Mouse (Mus musculus) liver, embryonic 13.5 days (tissue): ENCODE data around the gene Oit3. TPM values are rescaled to one million over a fixed set of nuclear protein-coding genes. Genes with fewer than 3 reads are reported as not detected.
"Not testable (repeated sequence)": the region's sequence is repeated elsewhere in the genome, so short reads cannot be mapped to it uniquely, and the experiment has no call there.

Experiments used
- ATAC-seq: fragments of 200-750 bp; cut with Nextera tagmentation; 2 replicates; pipeline ENCODE4 v1.8.0; 2017; ENCODE audit warnings: low read depth, mild to moderate bottlenecking, moderate number of reproducible peaks, moderate library complexity
- DNase-seq: peaks from one replicate; pipeline ENCODE4 v3.0.0; 2022
- H3K27ac ChIP-seq: fragments of 300-500 bp; sonication (generic); 2 replicates; pipeline ENCODE4 v1.5.1; 2015; ENCODE audit warnings: moderate library complexity, mild to moderate bottlenecking, inconsistent platforms
- H3K27me3 ChIP-seq: fragments of 300-500 bp; sonication (generic); 2 replicates; pipeline ENCODE4 v1.6.1; 2015; ENCODE audit warnings: mild to moderate bottlenecking, inconsistent platforms
- H3K36me3 ChIP-seq: fragments of 300-500 bp; sonication (generic); 2 replicates; pipeline ENCODE4 v1.6.1; 2015; ENCODE audit warnings: mild to moderate bottlenecking, inconsistent platforms
- H3K4me1 ChIP-seq: fragments of 300-500 bp; sonication (generic); replicated peaks from 2 replicates; pipeline ENCODE4 v1.6.1; 2015; ENCODE audit warnings: inconsistent platforms
- H3K4me2 ChIP-seq: fragments of 300-500 bp; sonication (generic); 2 replicates; pipeline ENCODE4 v1.6.1; 2015; ENCODE audit warnings: inconsistent platforms, mild to moderate bottlenecking, moderate library complexity
- H3K4me3 ChIP-seq: fragments of 300-500 bp; sonication (generic); replicated peaks from 2 replicates; pipeline ENCODE4 v1.5.1; 2015; ENCODE audit warnings: mild to moderate bottlenecking, inconsistent platforms
- H3K9ac ChIP-seq: fragments of 300-500 bp; sonication (generic); 2 replicates; pipeline ENCODE4 v1.6.1; 2015; ENCODE audit warnings: mild to moderate bottlenecking, inconsistent platforms
- H3K9me3 ChIP-seq: fragments of 300-500 bp; sonication (generic); replicated peaks from 2 replicates; pipeline ENCODE4 v1.6.1; 2016; ENCODE audit warnings: inconsistent platforms
- WGBS: fragments of 180-500 bp; shearing (Covaris S2); methylation state at CpG from one replicate; pipeline ENCODE4 v1.1.7; 2015; ENCODE audit not compliant: insufficient replicate concordance; 5-methylcytosine and 5-hydroxymethylcytosine counted together
- polyA plus RNA-seq: library from polyadenylated mRNA; unstranded; fragments of >200 nt; fragmentation: Nextera tagmentation; extraction: Ambion mirVana; gene quantifications from 2 replicates; pipeline ENCODE4 v1.2.1, GENCODE M21; 2015

Gene Oit3
- polyA plus RNA-seq, 1 experiment from 2014 or later = 22.1 TPM

GRCm38 (mm10) chr10:59395461-59395860 is 46.1 kb downstream of the Oit3 start, which contains the start of gene Gm10273:
TSS of gene Gm10273 (plus strand) at chr10:59395632.
- H3K27me3 ChIP-seq, ATAC-seq, H3K4me3 ChIP-seq, H3K9ac ChIP-seq, H3K36me3 ChIP-seq, H3K27ac ChIP-seq, H3K4me1 ChIP-seq, H3K9me3 ChIP-seq, DNase-seq, H3K4me2 ChIP-seq: not testable (repeated sequence)
- whole genome bisulfite sequencing = 88% methylated on average over 12 of the region's 25 CpGs

- no peak overlapping the region for H3K4me2 ChIP-seq
- H3K27ac ChIP-seq = no peak overlapping the region
- ATAC-seq (no peak), DNase-seq (no peak)
- H3K27me3 ChIP-seq = no peaks in the 10 kb centered on the region
- H3K9ac ChIP-seq = no peak overlapping the region
- H3K4me3 ChIP-seq = no peak overlapping the region
- 4% methylated on average over 4 of the region's 4 CpGs for WGBS
- H3K9me3 ChIP-seq = peaks cover 4% of the 10 kb centered on the region; the same call in 1 of the 2 replicates
- no peaks in the 10 kb centered on the region for H3K4me1 ChIP-seq
- no peaks in the 10 kb centered on the region for H3K36me3 ChIP-seq
These were observed 49.7 kb downstream of the Oit3 start for GRCm38 (mm10) chr10:59391907-59392306.

- Histone ChIP-seq H3K4me2 (no peak overlapping the region), H3K4me3 (no peak overlapping the region), H3K9me3 (peaks cover 4% of the 10 kb centered on the region; the same call in 1 of the 2 replicates), H3K27ac (no peak overlapping the region), H3K4me1 (no peaks in the 10 kb centered on the region), H3K27me3 (no peaks in the 10 kb centered on the region), H3K36me3 (no peaks in the 10 kb centered on the region), H3K9ac (no peak overlapping the region)
- DNase-seq (no peak), ATAC-seq (no peak)
- 86% methylated on average over 3 of the region's 3 CpGs for WGBS
These were observed 51.9 kb downstream of the Oit3 start for GRCm38 (mm10) chr10:59389652-59390051.

- H3K27ac ChIP-seq = no peak overlapping the region
- H3K36me3 ChIP-seq = no peaks in the 10 kb centered on the region
- H3K9me3 ChIP-seq = peaks cover 4% of the 10 kb centered on the region; the same call in 1 of the 2 replicates
- no peaks in the 10 kb centered on the region for H3K4me1 ChIP-seq
- ATAC-seq (no peak), DNase-seq (no peak)
- H3K9ac ChIP-seq = no peak overlapping the region
- H3K27me3 ChIP-seq = no peaks in the 10 kb centered on the region
- no peak overlapping the region for H3K4me3 ChIP-seq
- H3K4me2 ChIP-seq = no peak overlapping the region
- 78% methylated on average over 8 of the region's 8 CpGs for WGBS
These were observed 54.6 kb downstream of the Oit3 start for GRCm38 (mm10) chr10:59386951-59387350.

GRCm38 (mm10) chr10:59381563-59381962 is 60.0 kb downstream of the Oit3 start:
- not testable (repeated sequence) for DNase-seq, H3K4me2 ChIP-seq, H3K27me3 ChIP-seq, H3K36me3 ChIP-seq, H3K4me3 ChIP-seq, H3K9me3 ChIP-seq, ATAC-seq, H3K9ac ChIP-seq, H3K27ac ChIP-seq
- H3K4me1 ChIP-seq = peaks cover 19% of the 10 kb centered on the region
- WGBS = 78% methylated on average over 6 of the region's 10 CpGs

- Histone ChIP-seq H3K4me2 (peak overlapping the region; percentile 8; the same call in 1 of the 2 replicates), H3K9me3 (no peaks in the 10 kb centered on the region), H3K27ac (peak overlapping the region; percentile 73), H3K9ac (0 out of 2 replicates have a peak overlapping the region, but pooled peaks have one; percentile 10), H3K27me3 (no peaks in the 10 kb centered on the region), H3K36me3 (no peaks in the 10 kb centered on the region), H3K4me1 (peaks cover 19% of the 10 kb centered on the region), H3K4me3 (no peak overlapping the region)
- WGBS = 29% methylated on average over 2 of the region's 2 CpGs
- DNase-seq (no peak), ATAC-seq (peak; percentile 87)
These were observed 61.2 kb downstream of the Oit3 start for GRCm38 (mm10) chr10:59380411-59380821.

- Histone ChIP-seq H3K36me3 (no peaks in the 10 kb centered on the region), H3K9me3 (no peaks in the 10 kb centered on the region), H3K4me3 (no peak overlapping the region), H3K4me1 (peaks cover 19% of the 10 kb centered on the region), H3K4me2 (peak overlapping the region; percentile 8; the same call in 1 of the 2 replicates), H3K27ac (peak overlapping the region; percentile 73), H3K9ac (0 out of 2 replicates have a peak overlapping the region, but pooled peaks have one; percentile 10), H3K27me3 (no peaks in the 10 kb centered on the region)
- ATAC-seq = peak; percentile 35
- WGBS = 15% methylated on average over 3 of the region's 3 CpGs
- no peak for DNase-seq
These were observed 61.7 kb downstream of the Oit3 start for GRCm38 (mm10) chr10:59379927-59380326.

- 78% methylated on average over 4 of the region's 4 CpGs for WGBS
- no peak for DNase-seq
These were observed 62.9 kb downstream of the Oit3 start for GRCm38 (mm10) chr10:59378728-59379127.

GRCm38 (mm10) chr10:59377906-59378305 is 63.7 kb downstream of the Oit3 start:
- H3K27me3 ChIP-seq = no peaks in the 10 kb centered on the region
- WGBS = 76% methylated on average over 10 of the region's 10 CpGs

More at GRCm38 (mm10) chr10:59378728-59379127, 62.9 kb downstream of the Oit3 start:
- Histone ChIP-seq H3K27me3 (no peaks in the 10 kb centered on the region), H3K9me3 (no peaks in the 10 kb centered on the region), H3K4me3 (no peak overlapping the region), H3K9ac (no peak overlapping the region), H3K27ac (no peak overlapping the region), H3K4me2 (no peak overlapping the region), H3K36me3 (peaks cover 8% of the 10 kb centered on the region), H3K4me1 (peaks cover 19% of the 10 kb centered on the region)
- ATAC-seq = no peak

More at GRCm38 (mm10) chr10:59377906-59378305, 63.7 kb downstream of the Oit3 start:
- H3K4me3 ChIP-seq = no peak overlapping the region
- no peak for DNase-seq
- no peak for ATAC-seq
- no peak overlapping the region for H3K9ac ChIP-seq
- no peak overlapping the region for H3K4me2 ChIP-seq
- H3K4me1 ChIP-seq = peaks cover 19% of the 10 kb centered on the region
- H3K36me3 ChIP-seq = peaks cover 13% of the 10 kb centered on the region
- no peaks in the 10 kb centered on the region for H3K9me3 ChIP-seq
- H3K27ac ChIP-seq = no peak overlapping the region

Other genes starting within 250 kb of the Oit3 start
- 11.5 and 14.3 TPM in 2 replicates for gene Sept10, start 219.9 kb downstream of the Oit3 start, polyA plus RNA-seq
- gene Sowahc, start 219.8 kb downstream of the Oit3 start, polyA plus RNA-seq = 1.5 and 2.1 TPM in 2 replicates
- gene P4ha1, start 118.5 kb downstream of the Oit3 start, polyA plus RNA-seq = 13.9 and 16.9 TPM in 2 replicates
- 4.3 and 12.1 TPM in 2 replicates for gene Gm10273, start 46.1 kb downstream of the Oit3 start, polyA plus RNA-seq
- 45.4 and 51.5 TPM in 2 replicates for gene Pla2g12b, start 38.1 kb downstream of the Oit3 start, polyA plus RNA-seq
- gene Gm10322, start 174.3 kb upstream of the Oit3 start, polyA plus RNA-seq = not detected in 2 replicates
- 10.6 and 13.6 TPM in 2 replicates for gene Mcu, start 174.9 kb upstream of the Oit3 start, polyA plus RNA-seq